Mouse (Mus musculus): ENCODE measurements around the gene Isyna1.

GRCm38 (mm10) chr8:70643019-70643418 is 48.8 kb downstream of the Isyna1 start:
- TF ChIP-seq CTCF (IDR thresholded peaks at IDR 0.05) = no peak
- TF ChIP-seq EP300 (IDR thresholded peaks at IDR 0.05) = no peak
